Mouse (Mus musculus): Measurements from ENCODE around the gene Mrvi1.

Gene Mrvi1

DNA sequence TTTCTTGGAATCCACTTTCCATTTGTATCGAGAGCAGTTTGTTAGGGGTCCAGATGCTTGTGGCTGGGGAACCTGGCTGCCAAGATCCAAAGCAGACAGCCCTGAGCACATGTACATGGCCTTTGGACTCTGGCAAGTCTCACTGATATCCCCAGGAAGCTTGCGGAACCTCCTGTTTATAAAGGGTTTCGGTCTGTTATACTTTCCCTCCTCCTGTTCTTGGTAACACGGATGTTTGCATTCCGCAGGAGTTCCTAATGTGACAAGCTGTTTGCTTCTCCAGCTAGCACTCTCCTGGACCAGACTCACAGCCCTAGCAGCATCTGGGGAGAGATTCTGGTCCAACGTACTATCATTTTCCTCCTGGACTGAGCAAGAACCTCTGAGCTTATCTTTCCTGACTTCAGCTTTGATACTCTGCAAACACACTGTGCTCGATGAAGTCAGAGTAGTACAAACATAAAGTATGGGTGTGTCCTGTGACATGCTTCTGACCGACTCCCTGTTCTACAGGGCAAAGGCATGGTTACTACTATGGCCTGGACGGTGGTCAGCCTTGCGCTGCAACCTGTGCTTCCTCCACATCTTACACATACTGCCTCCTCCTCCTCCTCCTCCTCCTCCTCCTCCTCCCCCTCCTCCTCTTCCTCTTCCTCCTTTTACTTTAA, 88.2 kb downstream of the Mrvi1 start:
- in situ Hi-C loops (cut with MboI, MseI) = no loop called here

DNA sequence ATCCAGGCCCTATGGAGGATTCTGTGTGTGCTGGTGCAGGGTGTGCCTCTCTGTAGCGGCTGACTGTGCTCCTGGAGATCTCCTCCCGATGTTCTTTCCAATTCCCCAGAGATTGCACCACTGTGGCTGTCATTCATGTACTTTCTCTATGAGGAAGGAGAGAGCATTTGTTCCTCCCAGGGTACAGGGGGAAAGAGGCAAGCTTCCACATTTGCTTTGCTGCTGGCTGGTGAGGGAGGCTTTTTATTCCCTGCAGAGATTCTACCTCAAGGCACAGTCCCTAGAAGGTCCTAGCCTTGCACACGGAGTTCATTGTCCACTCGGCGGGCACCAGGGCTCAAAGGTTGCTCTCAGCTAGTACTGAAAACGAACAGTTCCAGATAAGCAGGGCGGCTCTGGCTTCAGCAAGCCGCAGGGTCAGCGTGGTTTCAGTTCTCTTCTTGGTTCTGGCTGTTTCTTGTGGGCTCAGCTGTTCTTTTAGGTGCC, 90.7 kb downstream of the Mrvi1 start:
- in situ Hi-C loops (cut with MboI, MseI) = no loop called here

DNA sequence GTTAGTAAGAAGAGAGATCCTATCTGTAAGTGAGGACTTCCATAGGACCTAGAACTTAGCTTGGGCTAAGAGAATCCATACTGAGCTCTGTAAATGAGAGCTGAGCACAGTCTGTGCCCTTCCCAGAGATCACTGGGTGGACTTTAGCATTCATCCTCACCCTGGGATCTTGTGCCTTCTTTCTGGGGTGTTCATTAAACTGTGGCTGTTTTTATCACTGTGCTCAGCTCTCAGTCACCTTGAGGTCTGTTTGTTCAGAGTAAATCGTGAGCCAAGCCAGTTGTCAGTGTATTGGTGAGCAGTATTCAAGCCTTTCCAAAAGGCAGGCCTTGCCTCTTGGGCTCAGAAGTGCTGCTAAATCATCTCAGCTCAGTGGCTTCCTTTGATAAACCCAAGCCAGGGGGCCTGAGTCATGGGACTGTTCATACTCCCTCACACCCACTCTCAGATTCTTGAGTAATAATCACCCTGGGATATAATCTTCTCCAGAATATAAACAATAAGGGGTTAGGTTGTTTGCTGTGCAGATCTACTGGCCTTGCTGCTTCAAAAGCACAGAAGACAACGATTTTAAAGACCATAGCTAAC, 100.4 kb downstream of the Mrvi1 start:
- in situ Hi-C loops (cut with MboI, MseI) = no loop called here

DNA sequence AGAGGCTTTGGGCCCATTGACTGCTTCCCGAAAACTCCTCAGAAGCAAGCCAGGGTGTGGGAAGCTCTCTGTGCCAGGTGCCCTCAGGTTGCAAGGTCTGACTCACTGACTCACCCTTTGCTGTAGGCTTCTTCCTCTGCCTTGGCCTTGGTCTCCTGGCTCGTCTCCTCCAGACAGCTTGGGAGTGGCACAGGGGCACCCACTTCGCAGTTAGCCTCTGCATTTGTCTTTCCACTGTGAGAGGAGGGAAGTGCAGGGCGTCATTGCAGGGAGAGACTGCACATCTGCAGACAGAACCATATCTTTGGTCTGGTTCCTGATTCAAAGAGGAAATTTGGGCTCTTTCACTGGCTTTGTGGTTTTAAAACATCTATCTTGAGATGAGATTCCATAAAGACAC, 104.2 kb downstream of the Mrvi1 start:
- in situ Hi-C loops (cut with MboI, MseI) = no loop called here

DNA sequence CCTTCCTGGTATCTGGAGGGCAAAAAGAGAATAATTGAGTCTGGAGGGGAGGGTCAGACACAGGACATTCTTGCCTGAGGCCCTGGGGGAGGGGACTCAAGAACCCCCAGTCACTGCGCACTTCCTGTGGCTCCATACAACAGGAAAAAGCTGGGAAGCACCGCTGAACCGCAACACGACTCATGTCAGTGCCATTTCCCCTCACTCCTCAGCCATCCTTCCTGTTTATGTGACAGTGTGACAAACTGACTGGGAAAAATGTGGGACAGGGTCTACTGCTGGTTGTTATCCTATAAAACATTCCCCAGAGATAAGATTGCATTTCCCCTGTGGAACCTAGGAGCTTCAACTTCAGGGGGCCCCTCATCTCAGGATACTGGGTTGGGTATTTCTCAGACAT, 105.3 kb downstream of the Mrvi1 start:
- in situ Hi-C loops (cut with MboI, MseI) = no loop called here

DNA sequence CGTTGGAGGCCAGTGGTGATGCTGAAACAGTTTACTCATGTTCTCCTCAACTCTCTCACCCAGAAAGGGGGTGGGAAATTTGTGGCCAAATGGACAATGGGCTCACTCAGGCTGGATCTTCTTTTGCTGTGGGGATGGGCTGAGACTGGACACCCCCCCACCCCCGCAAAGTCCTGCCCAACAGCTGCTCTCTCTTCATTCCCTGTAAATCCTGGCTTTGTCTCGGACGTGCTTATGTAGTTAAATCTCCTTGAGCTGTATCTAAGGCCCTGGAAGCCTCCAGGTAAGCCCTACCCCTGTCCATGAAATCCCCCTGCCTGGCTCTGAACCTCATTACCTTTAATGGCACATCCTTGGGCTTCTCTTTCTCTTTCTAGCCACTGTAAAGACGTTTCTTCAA, 113.5 kb downstream of the Mrvi1 start:
- in situ Hi-C loops (cut with MboI, MseI) = loop anchor here in 1 of 2 experiments (25.0 kb wide), 1 partner anchor 1932 kb away; the partner anchor contains the start of genes Eif3f and Nlrp10

DNA sequence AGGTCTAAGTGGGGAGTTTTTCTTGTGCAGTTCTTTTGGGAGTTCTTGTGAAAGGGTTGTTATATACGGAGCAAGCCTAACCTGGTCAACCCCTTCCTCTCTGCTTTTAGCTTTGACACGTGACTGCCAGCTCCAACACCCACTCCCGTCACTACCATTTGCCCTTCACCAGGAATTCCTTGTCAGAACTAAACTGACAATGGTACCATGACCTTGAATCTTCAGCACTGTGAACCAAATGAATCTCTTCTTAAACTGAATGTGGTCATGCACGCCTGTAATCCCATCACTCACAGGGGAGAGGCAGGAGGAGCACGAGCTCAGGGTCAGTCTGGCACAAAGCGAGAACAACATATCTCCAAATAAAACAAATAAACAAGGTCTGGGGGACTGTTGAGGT, 115.1 kb downstream of the Mrvi1 start:
- in situ Hi-C loops (cut with MboI, MseI) = loop anchor here in 1 of 2 experiments (25.0 kb wide), 1 partner anchor 1930 kb away; the partner anchor contains the start of genes Eif3f and Nlrp10

DNA sequence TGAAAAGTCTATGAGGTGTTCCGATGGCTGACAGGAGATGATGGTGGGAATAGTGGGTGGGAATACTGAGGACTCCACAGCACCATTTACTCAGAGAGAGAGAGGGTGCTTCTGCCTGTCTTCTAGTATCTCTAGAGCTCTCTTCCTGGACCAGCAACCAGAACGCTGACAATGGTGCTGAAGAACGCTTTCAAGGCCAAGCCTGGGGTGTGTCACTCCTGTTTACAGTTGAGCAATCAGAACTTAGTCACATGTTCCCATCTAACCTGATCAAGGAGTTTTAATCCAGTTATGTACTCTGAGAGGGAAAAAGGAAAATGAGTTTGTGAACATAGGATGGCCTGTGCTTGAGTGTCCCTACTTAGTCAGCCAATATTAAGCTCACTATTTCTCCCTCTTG, 116.2 kb downstream of the Mrvi1 start:
- in situ Hi-C loops (cut with MboI, MseI) = loop anchor here in 1 of 2 experiments (25.0 kb wide), 1 partner anchor 1929 kb away; the partner anchor contains the start of genes Eif3f and Nlrp10

DNA sequence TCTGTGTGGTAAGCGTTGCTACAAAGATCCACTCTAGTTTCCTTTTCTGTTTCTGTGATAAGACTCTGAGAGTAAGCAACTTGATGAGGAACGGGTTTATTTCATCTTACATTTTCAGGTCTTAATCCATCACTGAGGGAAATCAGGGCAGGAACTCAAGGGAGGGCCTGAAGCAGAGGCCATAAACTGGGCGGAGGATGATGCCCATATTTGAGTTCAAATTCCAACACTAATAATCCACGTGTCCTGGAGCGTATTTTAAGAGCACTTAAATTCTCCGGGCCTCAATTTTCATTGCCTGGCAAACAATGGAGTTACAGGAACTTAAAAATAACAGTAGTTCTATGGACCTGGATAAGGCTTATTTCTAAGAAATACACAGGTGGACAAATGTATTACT, 116.7 kb downstream of the Mrvi1 start:
- in situ Hi-C loops (cut with MboI, MseI) = loop anchor here in 1 of 2 experiments (25.0 kb wide), 1 partner anchor 1928 kb away; the partner anchor contains the start of genes Eif3f and Nlrp10

DNA sequence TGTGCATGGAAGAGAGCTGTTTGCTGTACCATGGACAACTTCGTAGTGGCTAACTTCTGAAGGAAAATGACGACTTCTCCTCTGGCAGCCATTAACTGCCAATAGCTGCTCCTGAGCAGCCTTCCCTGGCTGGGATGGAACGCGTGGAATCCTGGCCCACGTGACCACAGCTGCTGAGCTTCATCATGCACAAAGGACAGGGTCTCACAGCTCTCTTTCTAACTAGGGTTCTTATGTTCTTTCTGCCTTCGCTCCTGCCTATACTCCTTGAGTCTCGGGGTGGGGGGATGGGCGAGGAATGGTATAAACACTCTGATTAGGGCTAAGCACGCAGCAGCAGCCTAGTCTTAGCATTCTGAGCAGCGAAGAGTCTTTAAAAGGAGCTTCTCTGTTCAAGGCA, 117.2 kb downstream of the Mrvi1 start:
- in situ Hi-C loops (cut with MboI, MseI) = loop anchor here in 1 of 2 experiments (25.0 kb wide), 1 partner anchor 1928 kb away; the partner anchor contains the start of genes Eif3f and Nlrp10

DNA sequence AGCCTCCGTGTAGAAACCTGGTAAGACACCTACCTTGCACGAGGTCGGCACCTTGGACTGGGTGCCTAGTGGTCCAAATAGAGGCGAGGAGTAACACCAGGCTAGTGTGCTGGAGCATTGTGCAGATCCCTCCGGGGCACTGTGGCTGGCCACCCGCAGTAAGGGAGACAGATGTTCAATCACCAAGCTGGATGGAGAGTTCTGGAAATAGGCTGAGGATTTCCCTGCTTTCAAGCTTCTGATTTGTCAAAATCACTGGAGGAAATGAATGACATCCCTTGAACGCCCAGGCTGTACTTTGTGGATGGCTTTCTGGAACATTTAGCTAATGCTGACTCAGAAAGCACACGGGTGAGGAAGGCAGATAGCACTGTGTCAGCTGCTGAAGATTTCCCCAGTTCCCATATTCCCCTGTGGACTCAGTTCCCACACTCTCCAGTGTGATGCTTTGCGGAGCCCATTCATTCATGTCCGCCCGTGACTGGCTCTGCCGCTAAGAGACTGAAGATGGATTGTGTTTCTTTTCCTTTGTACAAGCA, 119.4 kb downstream of the Mrvi1 start, which contains the start of gene Lyve1:
Gene Lyve1 (minus strand): TSS at position 489 of the 539 bp plus-strand sequence.
- in situ Hi-C loops (cut with MboI, MseI) = loop anchor here in 1 of 2 experiments (25.0 kb wide), 1 partner anchor 1926 kb away; the partner anchor contains the start of genes Eif3f and Nlrp10

DNA sequence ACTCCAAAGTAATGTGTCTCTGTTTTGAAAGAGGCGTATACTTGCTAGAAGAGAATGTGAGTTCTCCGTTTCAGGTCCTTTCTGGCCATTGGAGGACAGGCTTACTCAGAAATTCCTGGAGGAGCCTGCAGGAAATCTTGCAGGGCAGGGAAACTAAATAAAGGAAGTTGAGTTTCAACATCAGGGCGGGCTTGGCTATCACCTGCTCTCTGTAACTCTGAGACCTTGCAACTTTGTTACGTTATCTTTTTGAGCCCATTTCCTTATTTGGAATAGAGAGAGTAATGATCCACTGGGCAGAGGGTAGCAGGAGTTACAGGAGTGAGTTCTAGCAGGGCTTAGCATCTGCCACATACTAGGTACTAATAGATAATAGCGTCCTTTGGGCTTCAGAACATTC, 122.1 kb downstream of the Mrvi1 start:
- in situ Hi-C loops (cut with MboI, MseI) = loop anchor here in 1 of 2 experiments (25.0 kb wide), 1 partner anchor 1923 kb away; the partner anchor contains the start of genes Eif3f and Nlrp10

DNA sequence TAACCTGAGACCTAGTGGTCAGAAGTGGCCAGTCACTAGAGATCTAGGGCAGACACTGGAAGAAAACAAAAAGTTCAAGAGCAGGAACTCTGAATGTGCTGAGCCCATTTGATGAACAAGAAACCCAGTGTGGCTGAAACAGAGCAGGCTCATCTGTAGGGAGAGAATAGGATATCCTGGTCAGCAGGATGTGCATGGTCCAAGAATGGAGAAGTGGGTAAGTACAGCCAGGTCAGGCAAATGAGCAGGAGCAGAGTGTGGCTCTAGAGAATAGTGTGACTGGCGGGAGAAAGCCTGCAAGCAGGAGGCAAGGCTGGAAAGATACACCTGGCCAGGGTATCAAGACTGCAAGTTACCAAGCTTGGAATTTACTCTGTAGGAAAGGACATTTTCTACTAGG, 126.7 kb downstream of the Mrvi1 start:
- in situ Hi-C loops (cut with MboI, MseI) = loop anchor here in 1 of 2 experiments (25.0 kb wide), 1 partner anchor 1918 kb away; the partner anchor contains the start of genes Eif3f and Nlrp10

DNA sequence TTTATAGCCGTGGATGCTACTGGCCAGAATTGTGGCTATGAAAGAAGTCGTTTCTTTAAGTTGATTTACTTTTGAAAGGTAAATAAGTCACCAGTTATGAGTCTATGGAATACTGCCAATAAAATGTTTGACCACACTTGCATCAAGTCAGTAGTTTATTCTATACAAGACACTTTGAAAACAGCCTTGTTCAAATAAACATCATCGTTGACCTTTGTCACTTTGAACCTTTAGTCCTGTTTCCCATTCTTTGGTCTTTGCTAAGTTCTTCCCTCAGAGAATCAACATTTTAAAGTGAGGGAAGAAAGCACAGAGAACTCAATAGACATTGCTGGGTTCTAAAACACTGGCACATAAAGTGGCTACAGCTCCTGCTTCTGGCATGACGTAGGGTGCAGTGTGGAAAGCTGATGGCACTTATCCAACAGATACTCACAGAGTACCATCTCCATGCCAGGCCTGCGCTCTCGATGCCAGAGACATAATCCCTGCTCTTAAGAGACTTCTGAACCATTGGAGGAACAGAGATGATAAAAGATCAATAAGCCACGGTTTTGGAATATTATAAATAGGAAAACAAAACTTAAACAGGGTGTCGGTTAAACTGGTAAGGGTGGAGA, 127.2 kb downstream of the Mrvi1 start:
- in situ Hi-C loops (cut with MboI, MseI) = loop anchor here in 1 of 2 experiments (25.0 kb wide), 1 partner anchor 1918 kb away; the partner anchor contains the start of genes Eif3f and Nlrp10

DNA sequence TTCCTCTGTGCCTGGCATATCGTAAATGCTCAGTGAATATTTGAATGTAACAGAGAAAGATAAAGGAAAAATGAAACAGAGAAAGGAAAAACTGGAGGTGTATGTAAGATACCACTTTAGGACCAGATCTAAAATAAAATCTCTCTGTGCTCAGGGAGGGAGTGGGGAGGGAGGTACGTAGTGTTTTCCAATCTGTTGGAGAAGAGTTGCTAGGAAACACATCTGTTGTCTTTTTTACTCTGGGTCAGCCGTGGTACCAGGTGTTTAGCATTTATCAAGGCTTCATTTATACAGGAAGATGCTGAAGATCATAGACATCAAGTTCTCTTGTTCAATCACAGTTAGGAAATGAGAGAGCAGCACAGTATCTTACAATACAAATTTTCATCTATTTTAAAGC, 127.7 kb downstream of the Mrvi1 start:
- in situ Hi-C loops (cut with MboI, MseI) = loop anchor here in 1 of 2 experiments (25.0 kb wide), 1 partner anchor 1917 kb away; the partner anchor contains the start of genes Eif3f and Nlrp10

DNA sequence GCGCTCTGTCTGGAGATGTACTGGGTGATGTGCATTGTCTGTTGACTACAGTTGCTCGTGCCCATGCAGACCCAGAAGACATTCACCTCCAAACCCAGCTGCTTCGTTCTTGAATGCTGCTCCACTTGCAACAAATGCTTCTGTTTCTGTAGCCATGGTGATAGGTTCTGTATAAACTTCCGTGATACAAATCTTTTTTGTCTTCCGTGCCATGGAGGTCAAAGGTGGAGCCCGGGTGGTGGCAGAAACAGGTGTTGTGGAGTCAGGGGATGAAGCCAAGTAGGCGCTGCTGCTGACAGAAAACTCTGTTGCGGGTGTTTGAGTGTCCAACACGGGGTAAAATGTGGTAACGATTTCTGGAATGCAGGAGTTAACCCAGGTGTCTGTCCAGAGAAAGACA, 128.7 kb downstream of the Mrvi1 start:
- in situ Hi-C loops (cut with MboI, MseI) = loop anchor here in 1 of 2 experiments (25.0 kb wide), 1 partner anchor 1916 kb away; the partner anchor contains the start of genes Eif3f and Nlrp10

DNA sequence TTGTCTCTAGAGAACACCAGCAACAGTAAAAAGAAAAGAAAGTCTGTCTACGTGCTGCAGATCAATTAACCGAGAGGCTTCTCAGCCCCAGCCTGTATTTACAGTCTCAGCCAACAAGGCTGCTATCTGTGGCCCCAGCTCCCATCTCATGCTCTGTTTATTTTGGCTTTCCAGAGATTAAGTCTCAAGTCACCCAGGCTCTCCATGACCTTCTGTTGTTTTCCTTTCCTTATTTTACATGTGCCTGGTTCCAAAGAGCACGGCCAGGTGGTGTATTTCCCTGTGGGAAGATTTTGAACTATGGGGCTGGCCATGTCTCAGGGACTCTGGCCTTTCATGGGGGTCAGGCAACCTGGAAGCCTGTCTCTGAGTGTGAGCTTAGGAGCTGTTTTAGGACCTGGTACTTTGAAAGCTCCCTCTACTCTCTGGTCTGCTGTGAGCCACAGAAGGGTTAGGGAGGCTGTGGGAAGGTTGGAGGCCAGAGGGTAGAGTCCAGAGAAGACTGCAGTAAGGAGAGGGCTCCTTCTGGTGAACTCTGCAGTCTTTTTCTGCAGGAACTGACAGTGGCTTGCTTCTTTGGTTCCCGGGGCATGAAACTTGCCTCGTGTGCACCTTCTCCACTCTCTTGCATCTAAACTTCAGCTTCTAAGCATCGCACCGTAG, 130.6 kb downstream of the Mrvi1 start:
- in situ Hi-C loops (cut with MboI, MseI) = loop anchor here in 1 of 2 experiments (25.0 kb wide), 1 partner anchor 1914 kb away; the partner anchor contains the start of genes Eif3f and Nlrp10

DNA sequence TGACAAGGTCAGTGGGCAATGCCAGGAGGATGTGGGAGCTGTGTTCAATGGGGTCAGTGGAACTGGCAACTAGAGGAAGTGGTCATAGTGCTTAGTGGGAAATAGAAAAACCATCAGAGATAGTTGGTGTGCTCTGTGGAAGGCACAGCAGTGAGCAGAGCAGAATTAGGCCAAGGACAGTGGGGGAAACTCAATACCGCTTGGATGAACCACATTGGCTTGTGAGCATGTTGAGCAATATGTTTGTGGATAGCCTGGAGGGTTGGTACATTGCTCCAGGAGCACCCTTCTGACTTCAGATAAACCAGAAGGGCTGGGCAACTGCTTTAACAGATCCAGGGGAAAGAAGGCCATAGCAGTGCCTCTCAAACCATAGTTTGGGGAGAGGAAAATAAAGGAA, 133.9 kb downstream of the Mrvi1 start:
- in situ Hi-C loops (cut with MboI, MseI) = no loop called here

DNA sequence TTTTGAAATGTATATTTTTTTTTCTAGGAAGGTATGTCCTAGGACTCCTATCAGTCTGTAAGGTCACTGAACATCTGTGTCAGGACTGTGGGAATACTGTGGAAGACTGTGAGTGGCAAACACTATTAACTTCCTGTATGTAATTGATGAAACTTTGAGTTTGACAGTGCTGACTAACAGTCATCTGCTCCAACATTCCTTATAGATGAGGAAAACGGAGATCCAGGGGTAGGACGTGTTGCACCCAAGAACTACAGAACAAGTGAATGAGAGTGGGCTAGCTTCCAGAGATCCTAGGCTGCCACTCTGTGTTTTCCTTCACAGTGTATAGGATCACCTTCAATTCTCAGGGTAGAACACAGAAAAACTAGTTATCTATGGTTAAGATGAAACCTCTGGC, 134.9 kb downstream of the Mrvi1 start:
- in situ Hi-C loops (cut with MboI, MseI) = no loop called here

Data from T-helper 17 cell (primary cell).